Mouse (Mus musculus) cerebral cortex, adult 2 months (tissue): ENCODE data around the gene Dazap2.

Experiments
- WGBS: fragments of 180-500 bp; shearing (Covaris S2); methylation state at CpG from one replicate; pipeline ENCODE4 v1.1.7; 2018; 5-methylcytosine and 5-hydroxymethylcytosine counted together

The Dazap2 gene

GRCm38 (mm10) chr15:100611951-100612350 is 3.2 kb upstream of the Dazap2 start:
- WGBS: 78% methylated on average over 7 of the region's 7 CpGs

- 78% methylated on average over 2 of the region's 2 CpGs for WGBS
These were observed 2.7 kb upstream of the Dazap2 start for GRCm38 (mm10) chr15:100612432-100612831.

GRCm38 (mm10) chr15:100613584-100613983 is 1.6 kb upstream of the Dazap2 start:
- 5% methylated on average over 16 of the region's 16 CpGs for WGBS

- WGBS: 6% methylated on average over 43 of the region's 43 CpGs
These were observed 742 bp upstream of the Dazap2 start for GRCm38 (mm10) chr15:100614218-100614995.

- WGBS: under 1% methylated on average over 43 of the region's 43 CpGs
These were observed 674 bp downstream of the Dazap2 start for GRCm38 (mm10) chr15:100615825-100616220.

- WGBS: under 1% methylated on average over 19 of the region's 19 CpGs
These were observed 1.1 kb downstream of the Dazap2 start for GRCm38 (mm10) chr15:100616221-100616620.

GRCm38 (mm10) chr15:100619200-100619599 is 4.1 kb downstream of the Dazap2 start:
- WGBS: 74% methylated on average over 7 of the region's 7 CpGs

GRCm38 (mm10) chr15:100621671-100622070 is 6.5 kb downstream of the Dazap2 start:
- 45% methylated on average over 9 of the region's 9 CpGs for WGBS

- 43% methylated on average over 7 of the region's 7 CpGs for WGBS
These were observed 7.0 kb downstream of the Dazap2 start for GRCm38 (mm10) chr15:100622164-100622563.

- WGBS: 93% methylated on average over 9 of the region's 9 CpGs
These were observed 8.6 kb downstream of the Dazap2 start for GRCm38 (mm10) chr15:100623754-100624153.

- WGBS: 91% methylated on average over 3 of the region's 3 CpGs
These were observed 9.3 kb downstream of the Dazap2 start for GRCm38 (mm10) chr15:100624435-100624834.

- 32% methylated on average over 10 of the region's 10 CpGs for WGBS
These were observed 12.1 kb downstream of the Dazap2 start for GRCm38 (mm10) chr15:100627287-100627686.

GRCm38 (mm10) chr15:100627774-100628370 is 12.7 kb downstream of the Dazap2 start:
- WGBS: 28% methylated on average over 11 of the region's 11 CpGs

- 61% methylated on average over 7 of the region's 7 CpGs for WGBS
These were observed 13.6 kb downstream of the Dazap2 start for GRCm38 (mm10) chr15:100628797-100629196.

- WGBS: 91% methylated on average over 3 of the region's 3 CpGs
These were observed 15.0 kb downstream of the Dazap2 start for GRCm38 (mm10) chr15:100630126-100630525.

- 85% methylated on average over 12 of the region's 12 CpGs for WGBS
These were observed 16.5 kb downstream of the Dazap2 start for GRCm38 (mm10) chr15:100631454-100632170.

- 85% methylated on average over 5 of the region's 5 CpGs for WGBS
These were observed 17.2 kb downstream of the Dazap2 start for GRCm38 (mm10) chr15:100632323-100632722.

GRCm38 (mm10) chr15:100633341-100633740 is 18.2 kb downstream of the Dazap2 start:
- WGBS: 88% methylated on average over 10 of the region's 10 CpGs

GRCm38 (mm10) chr15:100635239-100635638 is 20.1 kb downstream of the Dazap2 start:
- 21% methylated on average over 9 of the region's 9 CpGs for WGBS

GRCm38 (mm10) chr15:100635851-100636645 is 20.9 kb downstream of the Dazap2 start:
- WGBS: 11% methylated on average over 37 of the region's 38 CpGs

- under 1% methylated on average over 77 of the region's 77 CpGs for WGBS
These were observed 21.8 kb downstream of the Dazap2 start, which contains the start of gene Smagp for GRCm38 (mm10) chr15:100636700-100637501. Smagp (minus strand) TSS chr15:100636940.
